Mouse (Mus musculus): ENCODE data around the gene Fat3.

Gene Fat3

DNA sequence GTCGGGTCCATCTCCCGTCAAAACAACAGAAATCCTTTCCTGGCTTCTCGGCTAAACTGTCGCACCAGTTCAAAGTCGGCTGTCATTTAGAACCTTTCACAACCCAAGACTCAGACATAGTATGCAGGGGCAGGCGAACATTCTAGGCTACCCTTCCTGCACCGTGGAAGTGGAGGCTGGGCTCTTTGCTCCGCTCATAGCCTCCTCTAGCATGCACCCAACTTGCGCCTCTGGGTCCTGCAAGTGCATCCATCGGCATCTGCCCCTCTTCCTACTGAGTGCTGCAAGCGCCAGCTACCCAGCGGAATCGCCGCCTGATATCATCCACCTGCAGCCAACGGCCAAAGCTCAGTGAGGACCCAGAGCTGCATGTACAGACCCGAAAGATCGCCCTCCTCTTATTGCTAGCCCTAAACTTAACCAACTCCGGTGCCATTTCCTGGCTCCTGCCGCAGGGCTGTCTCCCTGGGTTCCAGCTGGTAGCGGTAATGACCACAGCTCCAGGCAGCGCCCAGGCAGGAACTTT, at the start of gene Fat3:
Gene Fat3, minus strand, starts transcription at position 100 of the 526 bp plus-strand sequence.
- no peak for DNase-seq (ENCODE audit: low read depth, low spot score)

DNA sequence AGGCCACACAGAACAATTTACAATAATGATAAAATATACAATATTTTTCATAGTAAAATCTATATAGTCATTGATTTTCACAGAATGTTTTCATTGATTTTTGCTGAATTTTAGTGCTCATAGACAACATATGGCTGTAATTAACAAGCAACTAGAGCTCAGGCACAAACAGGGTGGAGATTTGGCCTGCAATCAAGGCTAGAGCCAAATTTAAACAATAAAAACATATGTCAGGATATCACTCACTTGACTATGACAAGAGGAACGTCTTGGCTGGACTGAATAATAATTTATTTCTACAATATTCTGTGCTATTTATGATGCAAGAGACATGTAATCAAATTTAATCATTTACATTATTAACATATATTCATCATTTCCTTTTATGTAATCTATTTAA, 31.8 kb upstream of the Fat3 start:
- no peak for DNase-seq (ENCODE audit: low read depth, low spot score)

DNA sequence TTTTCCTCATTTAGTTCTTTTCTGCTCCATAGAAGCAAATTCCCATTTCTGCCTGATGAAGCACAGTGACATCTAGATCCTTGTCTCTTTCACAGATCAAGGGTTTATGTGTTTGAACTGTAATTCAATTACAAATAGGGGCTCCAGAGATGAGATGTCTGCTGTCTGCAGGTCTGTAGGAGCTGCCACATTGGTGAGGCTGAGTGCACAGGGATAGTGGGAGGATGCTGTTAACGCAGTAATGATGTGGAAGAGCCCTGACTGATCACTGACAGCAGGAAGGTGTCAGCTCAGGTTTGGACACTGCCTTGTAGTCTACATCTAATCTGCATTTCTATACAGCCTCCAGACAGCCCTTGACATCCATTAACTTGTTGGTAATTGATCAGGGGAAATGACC, 16.5 kb upstream of the Fat3 start:
- no peak for DNase-seq (ENCODE audit: low read depth, low spot score)

DNA sequence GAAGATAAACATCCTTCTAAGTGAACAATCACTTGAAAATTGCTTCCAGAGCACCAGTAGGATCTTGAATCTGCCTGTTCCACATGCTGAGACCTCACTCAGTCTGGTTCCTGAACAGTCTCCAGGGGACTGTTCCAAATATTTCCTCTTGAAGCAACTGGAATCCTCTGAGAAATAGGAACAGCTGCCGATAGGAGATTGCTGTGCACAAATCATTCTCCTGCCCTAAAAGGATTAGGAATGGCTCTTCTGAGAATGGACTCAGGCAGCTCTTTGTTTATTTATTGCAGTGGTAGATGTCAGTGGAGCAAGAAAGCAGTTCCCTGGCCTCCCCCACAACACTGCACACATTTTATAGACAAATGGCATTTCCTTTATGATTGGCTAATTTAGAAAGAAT, 10.9 kb upstream of the Fat3 start:
- DNase-seq (ENCODE audit: low read depth, low spot score): no peak

DNA sequence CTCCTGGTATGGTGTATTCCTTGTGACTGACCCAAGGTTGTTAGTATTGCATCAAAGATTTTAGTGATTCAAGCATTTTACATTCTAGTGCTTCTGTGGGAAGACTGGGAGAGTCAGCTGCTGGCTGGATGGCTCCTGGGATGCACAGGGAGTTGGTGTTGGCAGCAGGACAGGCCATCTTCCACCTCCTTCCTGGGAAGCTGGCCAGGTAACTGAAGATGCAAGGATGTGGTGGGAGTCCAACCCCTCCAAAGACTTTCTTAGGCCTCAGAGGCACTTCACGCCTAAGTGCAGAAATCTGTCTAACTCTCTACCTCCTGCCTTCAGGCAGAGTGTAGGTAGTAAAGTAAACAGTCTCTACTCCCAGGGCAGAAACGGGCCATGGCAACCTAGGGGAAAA, 2.7 kb upstream of the Fat3 start:
- DNase-seq (ENCODE audit: low read depth, low spot score): no peak

DNA sequence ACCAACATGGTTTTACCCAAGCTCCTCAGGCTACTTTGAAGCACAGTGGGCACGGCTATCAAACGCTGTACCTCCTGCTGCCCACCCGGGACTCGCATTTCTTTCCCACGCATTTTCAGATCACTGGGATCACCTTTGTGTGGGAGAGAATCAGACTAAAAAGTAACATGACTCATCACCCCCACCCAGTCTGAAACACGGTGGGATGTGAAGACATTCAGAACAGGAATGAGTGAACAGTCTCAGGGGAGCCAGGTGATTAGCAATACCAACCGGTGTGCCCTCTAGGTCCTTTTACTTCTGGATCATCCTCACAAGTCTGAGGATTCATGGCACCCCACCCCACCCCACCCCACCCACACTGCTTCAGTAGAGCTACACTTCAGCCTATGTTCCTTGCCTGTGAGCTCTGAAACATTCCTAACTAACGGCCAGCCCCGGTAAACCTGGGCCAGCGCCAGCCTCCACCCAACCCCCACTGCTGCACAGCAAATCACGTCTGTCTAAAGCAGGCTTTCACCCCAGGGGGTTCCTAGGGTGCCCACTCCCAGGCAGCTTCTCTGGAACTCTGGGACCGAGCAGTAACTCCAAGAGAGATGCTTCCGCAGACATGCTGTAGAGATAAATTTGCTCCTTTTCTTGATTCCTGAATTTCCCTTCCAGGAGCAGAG, 1.7 kb upstream of the Fat3 start:
- no peak for DNase-seq (ENCODE audit: low read depth, low spot score)

DNA sequence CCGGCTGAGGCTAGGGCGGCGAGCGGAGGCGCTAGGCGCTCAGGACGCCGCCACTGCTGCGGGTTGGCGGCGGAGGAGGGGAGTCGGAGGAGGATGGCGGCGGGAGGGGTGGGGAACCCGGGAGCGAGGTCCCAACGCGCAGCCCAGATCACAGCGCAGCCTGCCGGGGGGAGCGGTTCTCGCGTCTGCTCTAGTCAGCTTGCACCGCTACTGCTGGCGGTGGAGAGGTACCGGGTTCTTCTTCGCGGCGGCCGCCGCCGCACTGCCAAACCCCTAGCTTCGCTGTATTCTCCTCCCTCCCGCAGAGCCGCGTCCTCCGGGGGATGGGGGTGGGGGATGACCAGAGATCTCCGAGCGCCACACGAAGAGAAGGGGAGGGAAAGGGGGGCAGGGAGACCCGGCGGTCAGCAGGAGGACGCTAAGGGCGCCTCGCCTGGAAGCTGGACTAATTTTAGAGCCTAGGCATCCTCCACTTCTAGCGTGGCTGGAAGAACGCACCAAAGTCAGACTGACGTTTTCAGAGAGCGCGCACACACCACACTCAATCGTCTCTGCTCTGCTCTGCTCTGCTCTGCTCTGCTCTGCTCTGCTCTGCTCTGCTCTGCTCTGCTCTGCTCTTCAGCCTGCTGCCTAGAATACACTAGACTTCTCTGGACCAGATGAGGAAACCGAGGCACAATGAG, 1.0 kb upstream of the Fat3 start:
- peak; percentile 67 for DNase-seq (ENCODE audit: low read depth, low spot score)

DNA sequence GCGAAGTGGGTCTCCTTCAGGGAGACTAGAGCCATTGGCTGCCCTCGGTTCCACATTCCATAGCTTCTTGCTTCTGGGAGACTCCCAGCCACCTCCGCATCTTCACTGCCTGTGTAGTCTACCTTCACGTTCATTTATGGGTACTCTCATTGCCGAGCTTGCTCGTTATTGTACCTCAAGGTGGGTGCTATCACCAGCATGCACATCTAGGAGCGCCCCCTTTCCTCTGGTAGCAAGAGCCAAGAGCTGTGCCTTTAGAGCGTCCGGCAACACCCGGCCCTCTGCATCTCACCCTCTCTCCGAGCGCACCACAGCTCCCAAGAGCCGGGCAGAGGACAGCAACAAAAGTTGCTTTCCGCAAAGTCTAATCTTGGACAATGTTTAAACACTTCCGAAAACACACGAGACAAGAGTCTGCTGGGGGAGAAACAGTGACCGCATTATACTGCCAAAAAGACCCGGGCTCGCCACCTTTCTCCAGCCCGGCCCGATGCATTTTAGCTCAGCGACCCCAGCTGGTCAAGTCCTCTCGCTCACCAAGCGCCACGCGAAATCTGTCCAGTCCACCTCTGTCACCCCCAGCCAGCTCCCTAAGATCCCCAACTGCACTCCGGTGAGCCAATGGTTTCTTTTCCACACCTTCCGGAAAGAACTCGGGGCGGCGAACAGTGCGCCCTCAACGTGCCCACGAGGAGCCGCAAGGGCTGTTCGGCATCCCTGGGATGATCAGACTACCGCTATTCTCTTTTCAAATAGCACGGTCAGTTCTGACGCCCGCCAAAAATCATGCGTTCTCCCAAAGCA, 501 bp downstream of the Fat3 start:
- no peak for DNase-seq (ENCODE audit: low read depth, low spot score)

DNA sequence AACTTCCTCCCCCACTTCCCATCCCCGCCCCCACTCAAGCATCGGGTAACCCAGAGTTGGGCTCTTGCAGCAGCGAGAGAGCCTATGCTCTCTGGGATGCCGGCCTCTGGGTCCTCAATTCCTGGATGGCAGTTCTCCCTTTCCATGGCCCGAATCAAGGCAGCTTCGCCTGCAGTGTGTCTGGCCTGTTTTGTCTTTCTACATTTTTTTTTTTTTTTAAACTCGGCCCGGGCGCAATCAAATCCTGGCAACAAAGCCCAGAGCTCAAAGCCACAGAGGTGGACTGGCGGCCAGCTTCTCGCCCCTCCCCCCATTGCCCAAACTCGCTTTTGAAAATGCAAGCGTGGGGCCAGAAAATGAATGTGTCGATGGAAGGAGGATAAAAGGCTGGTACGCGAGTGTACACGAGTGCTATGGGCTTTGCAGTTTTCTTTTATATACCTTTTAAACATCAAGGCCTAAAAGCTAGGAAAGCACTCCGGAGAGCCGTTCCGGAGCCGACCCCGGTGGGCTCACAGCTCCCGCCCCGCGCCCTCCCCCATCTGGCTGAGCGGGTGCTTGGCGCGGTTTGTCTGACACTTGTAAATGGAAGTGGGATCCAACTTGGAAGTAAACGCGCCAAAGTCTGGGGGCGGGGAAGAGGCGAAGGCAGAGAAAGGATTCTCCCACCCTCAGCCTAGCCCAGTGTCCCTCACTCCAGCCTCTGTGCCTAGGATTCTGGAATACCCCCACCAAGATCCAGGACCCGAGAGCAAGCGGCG, 1.3 kb downstream of the Fat3 start:
- peak; percentile 64 for DNase-seq (ENCODE audit: low read depth, low spot score)

DNA sequence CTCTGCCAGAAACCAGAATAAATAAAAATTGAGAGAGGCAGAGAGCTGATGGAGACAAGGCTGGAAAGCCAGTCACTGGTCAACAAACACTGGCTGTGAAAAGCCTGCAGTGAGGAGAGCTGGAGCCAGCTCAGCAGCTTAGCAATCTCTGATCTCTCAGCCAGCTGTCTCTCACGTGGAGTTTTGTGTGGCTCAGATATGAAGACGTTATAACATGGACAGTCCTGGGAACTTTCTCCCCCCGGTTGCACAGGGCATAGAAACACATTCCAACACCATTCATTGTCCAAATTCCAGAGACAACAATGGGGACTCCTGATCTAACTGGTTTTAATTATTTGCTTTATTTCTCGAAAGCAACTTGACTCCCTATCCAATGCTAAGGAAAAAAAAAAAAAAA, 2.2 kb downstream of the Fat3 start:
- no peak for DNase-seq (ENCODE audit: low read depth, low spot score)

DNA sequence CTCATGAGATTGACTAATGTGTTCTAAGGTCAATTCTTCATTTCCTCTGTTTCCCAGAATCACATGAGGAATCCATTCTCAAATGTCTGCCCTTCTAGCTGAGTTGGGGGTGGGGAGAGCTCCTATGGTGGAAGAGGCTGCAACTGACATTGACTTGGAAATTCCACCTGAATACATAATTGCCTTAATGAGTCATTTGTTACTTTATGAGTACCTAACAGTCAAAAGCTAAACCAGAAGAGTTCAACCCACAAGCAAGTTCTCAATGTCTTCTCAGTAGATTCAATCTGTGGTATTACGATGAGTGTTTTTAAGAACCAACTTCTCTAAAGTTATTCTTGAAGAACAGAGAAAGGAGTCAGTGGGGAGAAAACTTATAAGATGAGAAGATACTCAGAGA, 3.7 kb downstream of the Fat3 start:
- no peak for DNase-seq (ENCODE audit: low read depth, low spot score)

DNA sequence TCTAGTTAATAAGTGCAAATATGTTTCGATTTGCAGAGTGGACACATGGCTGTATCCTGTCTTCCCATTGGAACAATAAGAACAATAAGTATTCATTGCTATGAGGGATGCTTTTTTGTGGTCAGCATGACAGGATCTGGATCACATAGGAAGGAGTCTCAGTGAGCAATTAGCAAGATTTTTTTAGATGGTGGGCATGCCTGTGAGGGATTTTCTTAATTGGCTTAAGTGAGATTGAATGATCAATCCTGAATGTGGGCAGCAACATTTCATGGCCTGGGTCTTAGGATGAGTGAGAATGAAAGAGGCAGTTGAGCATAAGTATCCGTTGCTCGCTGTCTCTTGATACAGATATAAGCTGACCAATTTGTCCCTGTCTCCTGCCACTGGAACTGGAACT, 4.8 kb downstream of the Fat3 start:
- no peak for DNase-seq (ENCODE audit: low read depth, low spot score)

DNA sequence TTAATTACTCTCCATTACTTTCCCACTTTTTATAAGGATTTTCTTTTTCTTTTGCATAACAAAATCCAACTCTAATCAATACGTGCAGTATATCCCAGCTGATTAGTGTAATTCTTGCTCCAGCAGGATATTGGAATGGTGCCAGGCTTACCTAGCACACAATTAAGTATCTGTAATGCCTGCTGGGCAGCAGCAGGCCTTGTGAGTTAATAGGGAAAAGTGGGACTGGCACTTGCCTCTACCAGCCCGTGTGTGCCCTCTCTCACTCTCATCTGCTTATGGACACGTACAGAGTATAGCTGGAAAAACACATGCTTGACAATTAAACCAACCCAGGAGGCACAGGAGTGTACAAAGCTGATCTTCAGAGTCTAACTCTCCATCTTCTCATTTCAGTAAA, 11.4 kb downstream of the Fat3 start:
- DNase-seq (ENCODE audit: low read depth, low spot score): no peak

DNA sequence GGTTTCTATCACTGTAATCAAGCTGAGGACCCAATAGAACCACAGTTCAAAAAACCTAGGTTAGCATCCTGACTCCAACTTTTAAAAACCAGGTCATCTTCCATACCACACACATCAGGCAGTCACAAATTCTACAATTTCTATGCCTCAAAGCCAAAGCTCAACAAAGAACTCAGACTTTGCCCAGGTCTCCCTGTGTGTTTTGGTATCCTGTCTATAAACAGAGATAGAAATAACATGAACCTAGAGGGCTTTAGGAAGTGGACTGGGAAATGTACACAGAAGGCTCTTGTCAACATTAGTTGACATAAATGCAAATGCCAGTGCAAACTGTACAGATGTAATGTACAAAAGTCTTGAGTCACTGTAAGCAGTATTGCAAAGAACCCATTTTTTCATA, 13.5 kb downstream of the Fat3 start:
- no peak for DNase-seq (ENCODE audit: low read depth, low spot score)

DNA sequence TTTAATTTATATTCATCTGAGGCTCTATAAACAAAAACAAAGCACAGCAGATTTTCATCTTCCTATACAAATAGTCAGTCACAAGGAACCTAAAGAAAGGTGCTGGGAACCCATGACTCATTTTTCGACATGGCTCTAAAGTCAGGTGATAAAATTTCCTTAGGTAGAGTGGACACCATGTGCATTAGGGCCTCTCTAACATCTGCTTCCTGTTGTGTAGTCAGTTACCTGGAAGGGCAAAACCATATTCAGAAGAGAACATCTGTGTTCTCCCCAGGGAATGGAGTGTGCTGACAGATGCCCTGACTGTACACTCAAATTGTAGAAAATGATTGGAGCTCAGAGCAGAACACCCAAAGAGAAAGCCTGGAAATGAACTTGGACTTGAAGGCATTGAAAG, 14.9 kb downstream of the Fat3 start:
- no peak for DNase-seq (ENCODE audit: low read depth, low spot score)

DNA sequence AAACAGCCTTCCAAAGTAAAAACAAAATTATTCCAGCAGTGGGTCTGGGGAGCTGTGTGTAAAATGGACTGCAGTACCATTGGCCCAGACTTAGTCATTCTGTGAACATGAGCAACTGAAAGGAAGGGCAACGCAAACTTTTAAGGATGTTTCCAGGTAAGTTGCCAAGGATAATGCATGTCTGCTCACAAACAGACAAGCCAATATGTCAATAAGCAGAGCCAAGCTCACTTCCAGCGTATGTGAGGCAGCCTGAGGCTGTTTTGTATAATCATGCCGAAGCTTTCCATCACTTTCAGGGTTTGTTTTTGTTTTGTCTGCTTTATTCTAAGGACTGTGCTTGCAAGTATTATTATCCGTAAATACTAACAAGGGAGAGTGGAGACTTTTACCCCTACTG, 15.9 kb downstream of the Fat3 start:
- DNase-seq (ENCODE audit: low read depth, low spot score): no peak

DNA sequence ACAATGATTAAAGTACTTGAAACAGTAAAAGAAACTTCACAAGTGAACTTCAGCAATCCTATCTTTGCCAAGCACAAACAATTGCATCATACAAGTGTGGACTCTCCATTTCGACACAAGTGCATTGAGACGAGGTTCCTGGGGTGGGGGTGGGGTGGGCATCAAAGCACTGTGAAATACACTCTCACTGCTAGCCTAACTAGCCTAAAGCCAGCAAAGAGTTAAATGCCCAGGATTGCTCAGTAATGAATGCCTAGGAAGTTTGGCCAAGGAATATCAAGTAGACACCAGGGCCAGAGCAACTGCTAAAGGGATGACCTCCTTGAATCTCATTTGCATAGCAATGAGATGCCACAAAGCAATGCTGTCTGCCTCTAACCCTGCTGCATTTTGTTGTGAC, 16.3 kb downstream of the Fat3 start:
- DNase-seq (ENCODE audit: low read depth, low spot score): no peak

DNA sequence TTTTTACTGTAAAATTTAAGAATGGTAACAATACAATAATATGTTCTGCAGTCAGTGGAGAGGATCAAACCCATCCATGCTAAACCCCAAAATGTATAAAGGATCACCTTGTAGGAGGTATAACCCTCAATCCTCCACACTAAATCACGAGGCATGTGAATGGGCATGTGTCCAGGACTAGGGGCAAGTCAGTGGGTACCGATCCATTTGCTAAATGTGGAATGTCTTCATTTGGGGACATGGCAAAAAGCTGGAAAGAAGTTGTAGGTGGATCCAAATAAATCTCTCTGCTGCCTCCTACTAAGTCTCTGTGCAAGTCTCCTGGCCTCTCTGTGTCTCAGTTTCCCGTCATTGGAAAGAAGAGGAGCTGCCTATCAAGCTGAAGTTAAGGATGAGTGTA, 39.6 kb downstream of the Fat3 start:
- no peak for DNase-seq (ENCODE audit: low read depth, low spot score)

DNA sequence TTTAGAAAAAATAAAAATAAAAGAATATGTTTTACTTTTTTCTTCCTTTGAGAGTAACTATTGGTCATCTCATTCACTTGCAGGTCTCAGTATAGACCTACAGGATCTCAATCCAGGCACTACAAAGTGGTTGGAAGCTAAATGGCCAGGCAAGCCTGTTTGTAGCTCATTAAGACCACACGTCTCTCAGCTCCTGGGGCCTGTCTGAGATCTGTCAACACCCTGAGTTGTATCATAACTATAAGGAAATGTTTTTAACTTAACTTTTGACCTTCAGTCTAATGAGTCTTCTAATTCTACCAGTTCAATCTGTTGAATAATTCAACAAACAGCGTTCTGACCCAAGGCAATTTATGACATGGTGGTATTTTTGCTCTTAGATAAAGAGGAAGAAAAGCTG, 40.5 kb downstream of the Fat3 start:
- DNase-seq (ENCODE audit: low read depth, low spot score): no peak

DNA sequence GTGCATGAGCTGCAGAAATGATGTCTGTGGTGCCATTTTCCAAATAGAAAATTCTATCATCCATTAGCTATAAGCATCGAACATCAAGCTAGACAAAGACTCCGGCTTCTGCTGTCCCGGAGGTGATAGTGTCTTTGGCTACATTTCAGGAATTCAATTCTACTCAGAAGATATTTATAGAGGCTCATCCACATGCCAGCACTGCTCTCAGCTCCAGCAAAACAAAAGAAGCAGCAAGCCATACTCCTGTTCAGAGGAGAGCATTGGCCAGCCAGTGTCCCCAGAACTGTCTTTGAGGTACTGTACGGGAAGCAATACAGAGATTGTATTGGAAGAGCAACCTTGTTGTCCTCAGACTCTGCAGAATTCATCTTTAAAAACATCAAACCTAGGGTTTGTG, 59.2 kb downstream of the Fat3 start:
- DNase-seq (ENCODE audit: low read depth, low spot score): no peak

DNA sequence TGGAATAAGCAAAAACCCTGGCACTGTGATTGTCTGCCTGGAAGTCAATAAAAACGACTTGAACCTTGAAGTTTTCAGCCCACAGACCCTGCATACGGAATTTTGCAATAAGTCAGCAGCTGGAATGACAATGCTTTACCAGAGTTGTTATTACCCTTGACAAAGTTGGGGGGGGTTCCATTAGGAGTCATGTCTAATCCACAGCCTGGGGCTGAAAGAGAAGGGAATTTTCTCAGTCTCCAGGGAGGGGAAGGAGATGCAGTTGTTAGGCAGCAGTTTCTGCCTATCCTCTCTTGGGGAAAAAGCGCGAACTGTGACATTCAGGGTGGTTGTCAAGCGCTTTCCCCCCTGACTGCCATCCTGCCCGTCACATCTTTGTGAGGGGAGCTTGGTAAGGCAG, 60.4 kb downstream of the Fat3 start:
- no peak for DNase-seq (ENCODE audit: low read depth, low spot score)

DNA sequence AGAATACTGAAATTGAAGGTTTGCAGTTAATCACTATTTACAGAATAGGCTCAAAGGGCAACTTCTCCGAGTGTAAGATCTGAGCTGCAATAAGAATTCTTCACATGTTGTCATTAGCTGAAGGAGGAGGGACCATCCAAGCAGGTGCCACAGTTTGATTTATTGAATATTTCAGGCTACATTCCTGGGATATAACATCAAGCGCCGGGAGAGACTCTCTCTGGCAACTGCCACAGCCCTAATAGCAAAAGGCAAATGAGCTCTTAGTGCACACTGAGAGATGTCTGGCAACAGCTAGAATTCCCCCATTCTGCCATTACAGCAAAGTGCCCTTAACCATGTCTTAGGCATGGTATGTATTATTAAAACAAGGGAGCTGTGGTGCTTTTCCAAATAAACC, 61.1 kb downstream of the Fat3 start:
- DNase-seq (ENCODE audit: low read depth, low spot score): no peak

All from brain, embryonic 18.5 days (tissue).